ENCODE assay signal across 8 mouse cellular contexts in the genomic region with DNA sequence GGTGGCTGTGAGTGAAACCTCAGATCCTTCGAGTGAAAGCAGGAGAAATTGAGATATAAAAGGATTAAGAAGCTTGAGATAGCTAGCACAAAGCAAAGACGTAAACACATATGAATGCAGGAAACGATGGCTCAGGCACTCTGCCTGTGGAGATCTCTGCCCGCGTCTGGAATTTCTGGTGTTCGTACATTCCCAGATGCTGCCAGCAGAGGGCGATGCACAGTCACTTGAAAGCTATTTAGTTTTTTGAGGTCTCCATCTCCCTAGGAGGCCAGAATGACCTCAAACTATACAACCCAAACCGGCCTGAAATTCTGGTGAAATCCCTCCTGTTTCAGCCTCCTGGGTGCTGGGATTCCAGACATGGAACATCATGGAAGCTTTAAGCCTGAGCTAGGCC. TPM values are rescaled to one million over a fixed set of nuclear protein-coding genes. Genes with fewer than 3 reads are reported as not detected.
DNase-seq lines count a peak whose midpoint lies in the region; ATAC-seq and TF ChIP-seq lines count a peak whose summit lies in the region.

No protein-coding gene starts in this region.

- H3K27me3 ChIP-seq in heart, postnatal 0 days (ENCODE audit: control insufficient read depth, insufficient read depth, low read length): peaks cover 18% of the 10 kb centered on the region

- H3K27ac ChIP-seq in heart, postnatal 0 days (ENCODE audit: low read depth): no peak overlapping the region

- TF ChIP-seq EP300 in heart, postnatal 0 days (IDR thresholded peaks at IDR 0.05; ENCODE audit: low read depth): no peak

- no peak for ATAC-seq in cerebellum, adult (ENCODE audit: insufficient number of reproducible peaks, low FRiP score, low TSS enrichment)
- peak; percentile 36; the same call in 1 of the 2 replicates for ATAC-seq in heart, postnatal 0 days (ENCODE audit: insufficient read depth, low read depth)
- peak; percentile 28 for ATAC-seq in megakaryocyte-erythroid progenitor cell, adult 5-6 weeks (replicated peaks; ENCODE audit: low FRiP score, low TSS enrichment, poor library complexity, severe bottlenecking)

- H3K9ac ChIP-seq in heart, postnatal 0 days (replicated peaks; ENCODE audit: low read depth, low read length): no peak overlapping the region

- peak; percentile 49 for DNase-seq in cerebellum, adult 11 months
- peak; percentile 88 for DNase-seq in adrenal gland, postnatal 10 days
- peak; percentile 82 for DNase-seq in embryo, embryonic 9.5 days (ENCODE audit: extremely low spot score)
- peak; percentile 68 for DNase-seq in heart, postnatal 0 days (ENCODE audit: low spot score)
- peak; percentile 84 for DNase-seq in layer of hippocampus, postnatal 14 days (ENCODE audit: low spot score in 2 of 2)
- peak; percentile 14 to 23 for DNase-seq in spleen, postnatal 36 days (ENCODE audit: low spot score in 2 of 2)

- peak; percentile 77 for TF ChIP-seq CTCF in heart, postnatal 0 days (IDR thresholded peaks at IDR 0.05; ENCODE audit: low read depth)

- WGBS in heart, postnatal 0 days: 1% methylated on average over 8 of the region's 8 CpGs

- no peaks in the 10 kb centered on the region for H3K9me3 ChIP-seq in heart, postnatal 0 days (replicated peaks; ENCODE audit: control insufficient read depth, low read length)

- no peak overlapping the region for H3K4me2 ChIP-seq in heart, postnatal 0 days (ENCODE audit: low read depth, low read length)

- H3K4me1 ChIP-seq in heart, postnatal 0 days (ENCODE audit: control insufficient read depth, insufficient read depth): no peaks in the 10 kb centered on the region

- no peak overlapping the region for H3K4me3 ChIP-seq in heart, postnatal 0 days (ENCODE audit: low read depth, low read length)

- H3K36me3 ChIP-seq in heart, postnatal 0 days (replicated peaks; ENCODE audit: control insufficient read depth, insufficient read depth, low read length): no peaks in the 10 kb centered on the region

RNA-seq across cellular contexts. Expression of gene Mesp1, which starts 5.5 kb away (rescaled TPM):
- total RNA-seq in adrenal gland, postnatal 10 days (2021): not detected
- total RNA-seq in heart, postnatal 0 days (2014; rRNA removed; ENCODE audit: low replicate concordance): not detected in 2 replicates
- not detected in 2 replicates for polyA plus RNA-seq in heart, postnatal 0 days (2015; fragmentation: Nextera tagmentation; extraction: Ambion mirVana)
- total RNA-seq in layer of hippocampus, postnatal 14 days (2021): under 1 TPM; 0.60 TPM
- not detected in 2 replicates for total RNA-seq in megakaryocyte-erythroid progenitor cell, adult 5-6 weeks (2014; fragmentation: Nextera tagmentation)
- total RNA-seq in megakaryocyte-erythroid progenitor cell, adult 5-6 weeks (2017): not detected in 2 replicates

RNA-seq across cellular contexts. Expression of gene Mesp2, which starts 11.5 kb away (rescaled TPM):
- under 1 TPM; 0.39 to 0.79 TPM for total RNA-seq in adrenal gland, postnatal 10 days (2021)
- not detected in 2 replicates for total RNA-seq in heart, postnatal 0 days (2014; rRNA removed; ENCODE audit: low replicate concordance)
- 0.10 and 0.11 TPM in 2 replicates for polyA plus RNA-seq in heart, postnatal 0 days (2015; fragmentation: Nextera tagmentation; extraction: Ambion mirVana)
- 1 to 10 TPM; 1.2 to 1.9 TPM for total RNA-seq in layer of hippocampus, postnatal 14 days (2021)
- total RNA-seq in megakaryocyte-erythroid progenitor cell, adult 5-6 weeks (2014; fragmentation: Nextera tagmentation): not detected in 2 replicates
- total RNA-seq in megakaryocyte-erythroid progenitor cell, adult 5-6 weeks (2017): 1.2 TPM in 1 of 2 replicates, not detected in the other

RNA-seq across cellular contexts. Expression of gene Wdr93, which starts 56.1 kb away (rescaled TPM):
- total RNA-seq in adrenal gland, postnatal 10 days (2021): 1 to 10 TPM; 1.5 to 2.5 TPM
- not detected in 2 replicates for total RNA-seq in heart, postnatal 0 days (2014; rRNA removed; ENCODE audit: low replicate concordance)
- polyA plus RNA-seq in heart, postnatal 0 days (2015; fragmentation: Nextera tagmentation; extraction: Ambion mirVana): 0.05 TPM in 1 of 2 replicates, not detected in the other
- under 1 TPM; 0.17 to 0.60 TPM for total RNA-seq in layer of hippocampus, postnatal 14 days (2021)
- not detected in 2 replicates for total RNA-seq in megakaryocyte-erythroid progenitor cell, adult 5-6 weeks (2014; fragmentation: Nextera tagmentation)
- not detected in 2 replicates for total RNA-seq in megakaryocyte-erythroid progenitor cell, adult 5-6 weeks (2017)

RNA-seq across cellular contexts. Expression of gene Pex11a, which starts 56.1 kb away (rescaled TPM):
- total RNA-seq in adrenal gland, postnatal 10 days (2021): 10 to 100 TPM; 41.0 to 47.0 TPM
- total RNA-seq in heart, postnatal 0 days (2014; rRNA removed; ENCODE audit: low replicate concordance): 0.04 and 3.4 TPM in 2 replicates
- 9.4 and 11.6 TPM in 2 replicates for polyA plus RNA-seq in heart, postnatal 0 days (2015; fragmentation: Nextera tagmentation; extraction: Ambion mirVana)
- total RNA-seq in layer of hippocampus, postnatal 14 days (2021): 10 to 100 TPM; 11.0 to 14.3 TPM
- total RNA-seq in megakaryocyte-erythroid progenitor cell, adult 5-6 weeks (2014; fragmentation: Nextera tagmentation): 5.4 and 8.6 TPM in 2 replicates
- 4.6 and 6.0 TPM in 2 replicates for total RNA-seq in megakaryocyte-erythroid progenitor cell, adult 5-6 weeks (2017)

Comparison
In these comparisons a context has a peak if more than half of its experiments do, and no peak if none do; other contexts are left out.
1. DNase-seq: peak in every context shown above with its lines; median percentile 88 in adrenal gland, postnatal 10 days; 84 in layer of hippocampus, postnatal 14 days; 82 in embryo, embryonic 9.5 days; 68 in heart, postnatal 0 days; 49 in cerebellum, adult 11 months; 18 in spleen, postnatal 36 days.